Mouse (Mus musculus) myocyte (in vitro differentiated cells): ENCODE measurements around the gene Iqcf1.

ENCODE experiments used
- CEBPB ChIP-seq: IDR thresholded peaks from 2 replicates; pipeline ENCODE4 v1.6.1; 2011; ENCODE audit warnings: mild to moderate bottlenecking, moderate library complexity; ENCODE audit not compliant: poor library complexity, insufficient read depth, severe bottlenecking
- E2F4 ChIP-seq: IDR thresholded peaks from one replicate; pipeline ENCODE4 v1.6.1; 2011; ENCODE audit warnings: mild to moderate bottlenecking, control low read depth, moderate library complexity; ENCODE audit not compliant: insufficient read depth
- MAX ChIP-seq: IDR thresholded peaks from one replicate; pipeline ENCODE4 v1.6.1; 2011; ENCODE audit warnings: low read depth, mild to moderate bottlenecking, control low read depth
- MYOD1 ChIP-seq, 3 experiments: IDR thresholded peaks; one replicate each; pipeline ENCODE4 v1.6.1; 2011; ENCODE audit warnings: control low read depth in 2 of 3, low read depth in 2 of 3, mild to moderate bottlenecking in 2 of 3, moderate library complexity in 1 of 3; ENCODE audit not compliant: insufficient read length in 2 of 3, control insufficient read depth in 1 of 3
- MYOG ChIP-seq, 3 experiments: IDR thresholded peaks; one replicate each; pipeline ENCODE4 v1.6.1; 2011; ENCODE audit warnings: control low read depth in 2 of 3, low read depth in 2 of 3, mild to moderate bottlenecking in 2 of 3; ENCODE audit not compliant: insufficient read length in 2 of 3, control insufficient read depth in 1 of 3, insufficient read depth in 1 of 3
- POLR2A ChIP-seq: IDR thresholded peaks from one replicate; pipeline ENCODE4 v1.6.1; 2011; ENCODE audit warnings: low read depth, mild to moderate bottlenecking, control low read depth, moderate library complexity; ENCODE audit not compliant: insufficient read length
- POLR2AphosphoS2 ChIP-seq: IDR thresholded peaks from one replicate; pipeline ENCODE4 v1.6.1; 2011; ENCODE audit warnings: low read depth, control low read depth; ENCODE audit not compliant: insufficient read length
- REST ChIP-seq: IDR thresholded peaks from one replicate; pipeline ENCODE4 v1.6.1; 2011; ENCODE audit warnings: mild to moderate bottlenecking, control low read depth, moderate library complexity; ENCODE audit not compliant: insufficient read depth, insufficient read length
- SRF ChIP-seq: IDR thresholded peaks from one replicate; pipeline ENCODE4 v1.6.1; 2011; ENCODE audit warnings: low read depth; ENCODE audit not compliant: control insufficient read depth, insufficient read length
- TCF12 ChIP-seq: IDR thresholded peaks from one replicate; pipeline ENCODE4 v1.6.1; 2011; ENCODE audit warnings: mild to moderate bottlenecking, control low read depth; ENCODE audit not compliant: poor library complexity, insufficient read depth, severe bottlenecking
- USF1 ChIP-seq: IDR thresholded peaks from one replicate; pipeline ENCODE4 v1.6.1; 2011; ENCODE audit warnings: low read depth, mild to moderate bottlenecking, control low read depth, moderate library complexity

- TF ChIP-seq POLR2A (no peak), MYOG (IDR thresholded peaks at IDR 0.05; ENCODE audit: control insufficient read depth in 1 of 3, insufficient read depth in 1 of 3, insufficient read length in 2 of 3, low read depth in 2 of 3) (no peak), TCF12 (no peak), MAX (no peak), E2F4 (no peak), POLR2AphosphoS2 (no peak), USF1 (no peak), REST (no peak), SRF (no peak), CEBPB (no peak), MYOD1 (IDR thresholded peaks at IDR 0.05; ENCODE audit: control insufficient read depth in 1 of 3, insufficient read length in 2 of 3, low read depth in 2 of 3) (no peak)
Measured at GRCm38 (mm10) chr9:106501846-106502245, 2.1 kb downstream of the Iqcf1 start.
